Mouse (Mus musculus) liver, embryonic 14.5 days (tissue): ENCODE measurements around the gene Tmem221.

Source experiments
- CTCF ChIP-seq: IDR thresholded peaks from 2 replicates; pipeline ENCODE4 v1.5.1; 2016; ENCODE audit warnings: antibody characterized with exemption, low read depth, control low read depth
- EP300 ChIP-seq: IDR thresholded peaks from 2 replicates; pipeline ENCODE4 v1.6.1; 2016; ENCODE audit warnings: antibody characterized with exemption, low read depth

- TF ChIP-seq CTCF (no peak), EP300 (no peak)
Observed at GRCm38 (mm10) chr8:71547590-71547989, 11.1 kb downstream of the Tmem221 start.
